Mouse (Mus musculus) large intestine, adult 2 months (tissue): ENCODE data around the gene Adpgk. TPM values are rescaled to one million over a fixed set of nuclear protein-coding genes. Genes with fewer than 3 reads are reported as not detected.

Experiments
- DNase-seq: peaks from one replicate; pipeline ENCODE4 v3.0.0-alpha.2; 2012; ENCODE audit warnings: low read depth, low spot score
- WGBS: fragments of 180-500 bp; shearing (Covaris S2); methylation state at CpG from one replicate; pipeline ENCODE4 v1.1.7; 2018; 5-methylcytosine and 5-hydroxymethylcytosine counted together
- polyA plus RNA-seq: library from polyadenylated mRNA; depleted of rRNA; stranded (reverse); fragments of >200 nt; gene quantifications from 2 replicates; pipeline ENCODE4 v1.2.3, GENCODE M21; 2012; rRNA removed

Adpgk gene
- polyA plus RNA-seq, result 14.9 and 17.0 TPM in 2 replicates

GRCm38 (mm10) chr9:59290957-59291687 lies at the start of gene Adpgk:
Gene Adpgk, plus strand, starts transcription at chr9:59291558.
- under 1% methylated on average over 58 of the region's 58 CpGs for WGBS

GRCm38 (mm10) chr9:59245181-59245580 lies 46.2 kb upstream of the Adpgk start:
- WGBS, result 55% methylated on average over 7 of the region's 7 CpGs
- no peak for DNase-seq

More at GRCm38 (mm10) chr9:59290957-59291687, at the start of gene Adpgk:
- peak; percentile 97 for DNase-seq

- DNase-seq, result no peak
- 48% methylated on average over 6 of the region's 6 CpGs for whole genome bisulfite sequencing
These were observed 44.8 kb upstream of the Adpgk start for GRCm38 (mm10) chr9:59246456-59247029.

DNA sequence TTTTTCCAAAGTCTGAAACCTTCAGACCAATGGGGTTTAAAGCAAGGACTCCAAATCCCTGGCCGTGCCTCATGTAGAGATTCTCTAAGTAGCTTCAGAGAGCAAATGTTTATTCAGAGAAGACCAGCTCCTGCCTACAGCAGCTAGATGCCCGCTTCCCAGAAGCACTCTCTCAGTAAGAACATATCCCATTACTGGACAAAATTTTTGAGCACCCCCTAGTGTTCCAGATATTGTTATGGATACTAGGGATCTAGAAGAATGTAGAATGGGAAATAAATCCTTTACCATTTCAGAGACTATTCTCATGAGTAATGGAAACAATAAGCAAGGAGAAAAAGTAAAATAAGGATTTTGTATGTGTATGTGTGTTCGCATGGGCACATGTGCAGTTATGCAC lies 42.0 kb upstream of the Adpgk start:
- DNase-seq, result no peak
- WGBS, result 50% methylated on average over 3 of the region's 3 CpGs

DNA sequence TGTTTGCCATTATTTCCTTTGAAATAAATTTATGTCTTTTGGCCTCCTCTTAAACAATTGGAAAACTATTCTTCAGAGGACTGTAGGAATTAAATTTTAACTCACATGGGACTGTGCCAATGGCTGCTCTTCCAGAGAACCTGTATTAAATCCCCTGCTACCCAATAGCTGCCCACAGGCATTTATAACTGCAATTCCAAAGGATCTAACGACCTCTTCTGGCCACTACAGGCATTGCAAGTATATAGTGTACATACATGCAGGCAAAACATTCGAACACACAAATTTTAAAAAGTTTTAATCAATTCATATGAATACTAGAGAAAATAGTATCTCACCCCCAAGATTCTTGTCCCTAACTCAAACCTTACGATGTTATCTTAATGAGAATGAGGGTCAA lies 41.1 kb upstream of the Adpgk start:
- 65% methylated on average over 3 of the region's 3 CpGs for WGBS
- no peak for DNase-seq

GRCm38 (mm10) chr9:59254716-59255421 lies 36.5 kb upstream of the Adpgk start:
- no peak for DNase-seq
- WGBS, result 30% methylated on average over 5 of the region's 5 CpGs

DNA sequence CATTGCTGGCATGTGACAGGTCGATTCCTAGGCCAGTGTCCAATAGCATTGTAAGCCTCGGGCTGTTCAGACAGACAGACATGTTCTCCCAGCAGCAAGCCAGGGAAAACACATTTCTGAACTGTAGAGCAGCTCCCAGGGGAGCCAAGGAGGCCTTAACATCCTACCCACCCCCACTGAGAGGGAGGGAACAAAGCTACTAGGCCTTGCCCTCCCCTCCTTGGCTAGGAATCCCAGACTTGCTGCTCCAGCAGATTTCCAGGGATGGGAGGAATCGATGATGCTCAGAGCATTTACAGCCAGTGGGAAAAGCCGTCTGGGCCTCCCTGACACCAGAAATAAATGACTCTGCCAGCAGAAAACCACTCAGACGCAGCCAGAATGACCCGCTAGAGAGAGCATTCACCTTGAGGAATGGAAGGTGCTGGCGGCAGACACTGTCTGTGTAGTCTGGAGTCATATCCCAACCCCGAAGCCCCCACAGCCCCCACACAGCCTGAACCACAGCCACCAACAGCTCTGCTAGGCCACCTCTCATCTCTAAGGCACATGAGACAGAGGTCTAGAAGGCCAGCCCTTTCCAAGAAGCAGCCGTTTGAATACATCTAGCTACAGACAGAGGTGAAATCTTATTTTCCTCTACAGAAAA lies 31.4 kb upstream of the Adpgk start:
- WGBS, result 80% methylated on average over 9 of the region's 9 CpGs
- no peak for DNase-seq

DNA sequence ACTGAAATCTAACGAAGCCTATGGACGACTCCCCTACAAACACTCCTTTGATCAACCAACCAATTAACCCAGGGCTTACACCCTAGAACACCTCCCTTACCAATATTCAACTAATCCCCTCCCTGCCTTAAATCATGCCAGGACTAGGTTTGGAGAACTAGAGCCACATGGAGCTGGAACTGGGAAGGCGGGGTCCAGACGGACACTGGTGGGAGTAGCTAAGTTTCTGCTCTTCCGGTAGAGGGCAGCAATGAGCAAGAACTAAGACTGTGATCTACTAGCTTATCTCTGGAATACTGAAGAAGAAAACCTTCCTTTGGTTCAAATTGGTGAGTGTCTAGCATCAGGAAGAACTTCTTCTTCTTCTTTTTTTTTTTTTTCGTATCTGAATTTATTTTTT lies 25.0 kb upstream of the Adpgk start:
- 49% methylated on average over 6 of the region's 6 CpGs for WGBS
- DNase-seq, result no peak

DNA sequence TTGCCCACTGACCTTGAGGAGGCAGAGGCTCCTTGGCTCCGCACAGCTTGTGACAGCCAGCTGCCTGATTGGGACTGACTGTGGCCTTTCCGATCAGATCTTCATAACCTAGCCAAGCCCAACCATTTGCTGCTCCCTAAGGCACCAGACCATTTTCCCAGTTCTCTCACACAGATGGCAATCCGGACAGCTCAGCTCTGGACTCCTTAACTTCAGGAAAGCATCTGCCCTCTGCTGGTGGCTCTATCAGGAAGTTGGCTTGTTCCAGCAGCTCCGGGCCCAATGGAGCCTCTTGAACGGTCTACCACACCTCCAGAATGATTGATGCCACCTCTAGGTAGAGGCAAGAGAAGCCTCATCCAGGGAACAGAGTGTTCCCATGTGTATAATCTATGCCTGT lies 21.6 kb upstream of the Adpgk start:
- DNase-seq, result no peak
- 27% methylated on average over 5 of the region's 5 CpGs for WGBS

DNA sequence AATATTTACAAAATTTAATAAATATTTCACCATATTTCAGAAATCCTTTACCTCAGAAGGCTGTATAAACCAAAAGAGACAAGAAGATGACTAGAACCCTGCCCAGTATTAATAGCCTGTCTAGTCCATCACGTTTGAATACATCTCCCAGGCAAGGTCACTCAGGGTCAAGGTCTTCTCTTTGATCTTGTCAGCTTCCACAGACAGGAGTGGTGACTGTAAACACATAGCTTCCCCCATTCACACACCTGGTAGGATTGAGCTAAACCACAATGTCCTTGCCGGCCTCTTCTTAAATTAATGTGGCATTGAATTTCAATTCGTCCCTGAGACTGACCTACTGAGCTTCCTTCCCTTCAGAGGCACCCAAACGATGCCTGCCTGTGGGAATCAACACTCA lies 20.3 kb upstream of the Adpgk start:
- 23% methylated on average over 4 of the region's 4 CpGs for WGBS
- no peak for DNase-seq

DNA sequence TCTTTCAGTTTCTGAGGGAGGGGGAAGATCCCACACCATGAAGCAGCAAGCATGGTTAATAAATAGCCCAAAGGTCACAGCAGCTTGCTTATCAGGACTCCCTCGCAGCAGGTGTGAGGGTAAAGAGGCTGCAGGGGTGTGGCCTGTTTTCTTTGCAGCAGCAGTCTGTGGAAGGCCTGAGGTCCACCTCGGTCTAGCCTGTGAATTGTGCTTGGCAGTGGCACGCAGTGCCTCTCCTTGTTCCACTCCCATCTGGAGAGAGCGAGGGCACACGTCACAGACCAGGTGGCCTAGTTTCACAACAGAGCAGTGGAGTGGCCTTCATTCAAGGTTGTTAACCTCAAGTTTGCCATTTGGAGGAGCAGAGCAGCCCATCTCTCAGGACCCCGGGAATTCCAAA lies 19.6 kb upstream of the Adpgk start:
- DNase-seq, result peak; percentile 72

DNA sequence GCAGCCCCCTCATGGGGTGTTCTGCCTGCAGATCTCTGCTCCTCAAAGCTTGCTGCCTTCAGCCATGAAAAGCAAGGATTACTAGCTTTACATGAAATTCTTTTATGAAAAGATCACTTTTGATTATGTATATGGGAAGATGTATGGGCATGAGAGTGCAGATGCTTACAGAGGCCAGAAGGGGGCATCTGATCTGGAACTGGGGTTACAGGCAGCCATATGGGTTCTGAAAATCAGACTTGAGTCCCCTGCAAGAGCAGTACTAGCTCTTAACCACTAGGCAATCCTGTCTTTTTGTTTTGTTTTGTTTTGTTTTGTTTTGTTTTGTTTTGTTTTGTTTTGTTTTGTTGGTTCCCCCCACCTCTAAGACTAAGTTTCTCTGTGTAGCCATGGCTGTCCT lies 18.2 kb upstream of the Adpgk start:
- DNase-seq, result no peak

More for the DNA sequence above, 19.6 kb upstream of the Adpgk start:
- WGBS, result 26% methylated on average over 6 of the region's 6 CpGs

DNA sequence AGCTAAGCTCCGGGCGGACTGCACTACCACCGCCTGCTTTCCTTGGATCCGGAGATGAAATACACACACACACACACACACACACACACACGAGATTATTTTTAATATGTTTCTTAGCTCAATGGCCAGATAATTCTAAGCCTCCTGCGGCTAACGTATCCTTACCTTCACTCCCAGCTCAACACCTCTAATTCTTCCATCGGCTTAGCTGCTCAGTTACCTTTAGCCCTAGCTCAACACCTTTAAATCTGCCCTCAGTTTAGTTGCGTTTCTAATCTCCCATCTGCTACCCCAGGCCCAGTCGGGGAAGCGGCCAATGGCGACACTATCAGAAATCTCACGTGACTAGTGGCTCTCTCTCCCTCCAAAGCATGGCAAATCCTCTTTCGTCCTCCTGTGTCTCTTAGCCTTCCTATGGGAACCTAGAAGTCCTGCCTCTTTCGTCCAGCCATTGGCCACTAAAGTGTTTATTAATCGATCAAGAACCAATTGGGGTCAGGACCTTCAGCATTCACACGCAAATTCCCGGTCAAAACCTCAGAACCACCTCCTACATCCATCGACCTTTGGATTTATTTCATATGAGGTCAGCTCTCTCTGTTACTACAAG lies 16.4 kb upstream of the Adpgk start:
- 94% methylated on average over 19 of the region's 19 CpGs for WGBS
- DNase-seq, result no peak

- peak; percentile 58 for DNase-seq
- 28% methylated on average over 2 of the region's 2 CpGs for WGBS
These were observed 13.2 kb upstream of the Adpgk start for GRCm38 (mm10) chr9:59278199-59278598.

GRCm38 (mm10) chr9:59278694-59279093 lies 12.7 kb upstream of the Adpgk start:
- WGBS, result 25% methylated on average over 5 of the region's 5 CpGs

GRCm38 (mm10) chr9:59280888-59281287 lies 10.5 kb upstream of the Adpgk start:
- 88% methylated on average over 5 of the region's 5 CpGs for WGBS
- DNase-seq, result no peak

More at GRCm38 (mm10) chr9:59278694-59279093, 12.7 kb upstream of the Adpgk start:
- DNase-seq, result no peak

DNA sequence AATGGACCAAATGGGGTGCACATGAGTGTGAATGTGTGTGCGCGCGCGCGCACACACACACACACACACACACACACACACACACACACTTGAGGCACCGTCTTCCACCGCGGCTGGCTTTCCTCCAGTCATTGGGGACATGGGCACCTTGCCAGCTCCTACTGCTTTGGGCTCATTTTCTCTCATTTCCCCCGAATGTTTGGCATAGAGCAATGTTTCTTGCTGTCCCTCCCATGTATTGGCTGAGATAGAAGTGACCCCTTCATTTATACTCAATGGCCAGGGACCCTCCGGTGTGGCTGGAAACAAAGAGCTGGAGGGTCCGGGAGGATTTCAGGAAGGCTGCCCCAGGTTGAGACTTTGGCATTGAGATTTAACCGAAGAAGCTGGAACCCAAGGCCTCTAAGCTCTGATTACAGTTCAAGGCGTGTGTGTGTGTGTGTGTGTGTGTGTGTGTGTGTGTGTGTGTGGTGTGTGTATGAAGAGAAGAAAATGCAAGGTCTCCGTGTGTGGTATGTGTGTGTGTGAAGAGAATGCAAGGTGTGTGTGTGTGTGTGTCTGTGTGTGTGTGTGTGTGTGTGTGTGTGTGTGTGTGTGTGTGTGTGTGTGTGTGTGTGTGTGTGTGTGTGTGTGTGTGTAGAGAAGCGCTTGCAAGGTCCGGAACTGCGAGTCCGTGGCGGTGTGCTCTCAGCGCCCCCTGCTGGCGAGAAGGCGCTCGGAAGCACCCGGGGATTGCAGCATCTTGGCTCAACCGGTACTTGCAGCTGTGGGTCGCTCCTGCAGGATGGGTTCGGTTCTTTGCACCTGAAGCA lies 9.3 kb upstream of the Adpgk start:
- no peak for DNase-seq
- WGBS, result 26% methylated on average over 26 of the region's 27 CpGs

DNA sequence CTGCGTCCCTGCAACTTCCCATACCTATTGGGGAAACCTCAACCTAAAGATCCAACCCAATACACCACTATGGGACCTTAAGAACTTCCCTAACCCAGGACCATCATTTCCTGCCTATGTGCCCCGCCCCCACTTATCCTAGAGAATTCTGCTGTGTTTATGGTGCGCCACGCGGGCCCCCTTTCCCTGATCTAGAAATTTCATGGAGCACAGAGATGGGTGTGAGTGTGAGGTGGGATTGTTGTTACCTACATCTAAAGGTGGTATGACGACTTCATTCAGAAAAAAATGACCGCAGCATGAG lies 8.7 kb upstream of the Adpgk start:
- DNase-seq, result no peak

DNA sequence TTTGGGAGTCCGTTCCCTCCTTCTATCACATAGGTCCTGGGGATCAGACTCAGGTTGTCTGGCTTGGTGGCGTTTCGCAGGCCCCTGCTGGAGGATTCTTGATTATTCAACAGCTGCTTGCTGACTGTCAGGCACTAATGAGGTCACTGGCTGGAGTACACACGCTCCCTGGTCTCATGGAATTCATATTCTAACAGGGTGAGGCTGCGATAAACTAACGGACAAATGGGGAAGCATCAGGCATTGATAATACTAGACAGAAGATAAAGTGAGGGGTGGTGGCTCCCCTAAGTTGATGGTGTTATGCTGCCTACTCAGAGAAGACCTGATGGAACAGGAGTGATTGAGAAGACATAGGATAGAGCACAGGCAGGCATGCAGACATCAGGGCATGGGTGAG lies 5.7 kb upstream of the Adpgk start:
- 86% methylated on average over 6 of the region's 6 CpGs for WGBS
- DNase-seq, result no peak

More for the DNA sequence above, 8.7 kb upstream of the Adpgk start:
- WGBS, result 35% methylated on average over 7 of the region's 7 CpGs
